Mouse (Mus musculus) lung, adult 2 months (tissue): ENCODE results near the gene Etfdh. TPM values are rescaled to one million over a fixed set of nuclear protein-coding genes. Genes with fewer than 3 reads are reported as not detected.
A peak's percentile ranks its signal among the peaks of the same experiment; 100 is the strongest.

Experiments
- DNase-seq: peaks from one replicate; pipeline ENCODE4 v3.0.0; 2022
- H3K4me1 ChIP-seq: fragments of 200-500 bp; 2 replicates; pipeline ENCODE4 v1.6.1; 2011; ENCODE audit warnings: low read length; ENCODE audit not compliant: control insufficient read depth, insufficient read depth
- H3K4me3 ChIP-seq: fragments of 200-500 bp; replicated peaks from 2 replicates; pipeline ENCODE3; 2011; ENCODE audit warnings: low read depth, mild to moderate bottlenecking, control low read depth, low read length; ENCODE audit errors: extremely low read depth
- CTCF ChIP-seq: fragments of 200-500 bp; IDR thresholded peaks from 2 replicates; pipeline ENCODE4 v1.5.1; 2011; ENCODE audit warnings: mild to moderate bottlenecking, low read length, control low read depth; ENCODE audit not compliant: insufficient read depth
- POLR2A ChIP-seq: fragments of 200-500 bp; IDR thresholded peaks from 2 replicates; pipeline ENCODE4 v1.6.1; 2011; ENCODE audit warnings: low read depth, mild to moderate bottlenecking, control low read depth, low read length, borderline replicate concordance; ENCODE audit errors: extremely low read depth
- WGBS: fragments of 180-500 bp; shearing (Covaris S2); methylation state at CpG from one replicate; pipeline ENCODE4 v1.1.7; 2018; 5-methylcytosine and 5-hydroxymethylcytosine counted together
- polyA plus RNA-seq: library from polyadenylated mRNA; depleted of rRNA; stranded (reverse); fragments of >200 nt; gene quantifications from 2 replicates; pipeline ENCODE4 v1.2.3, GENCODE M21; 2012

Gene Etfdh
- polyA plus RNA-seq, 1 experiment = 57.1 TPM

DNA sequence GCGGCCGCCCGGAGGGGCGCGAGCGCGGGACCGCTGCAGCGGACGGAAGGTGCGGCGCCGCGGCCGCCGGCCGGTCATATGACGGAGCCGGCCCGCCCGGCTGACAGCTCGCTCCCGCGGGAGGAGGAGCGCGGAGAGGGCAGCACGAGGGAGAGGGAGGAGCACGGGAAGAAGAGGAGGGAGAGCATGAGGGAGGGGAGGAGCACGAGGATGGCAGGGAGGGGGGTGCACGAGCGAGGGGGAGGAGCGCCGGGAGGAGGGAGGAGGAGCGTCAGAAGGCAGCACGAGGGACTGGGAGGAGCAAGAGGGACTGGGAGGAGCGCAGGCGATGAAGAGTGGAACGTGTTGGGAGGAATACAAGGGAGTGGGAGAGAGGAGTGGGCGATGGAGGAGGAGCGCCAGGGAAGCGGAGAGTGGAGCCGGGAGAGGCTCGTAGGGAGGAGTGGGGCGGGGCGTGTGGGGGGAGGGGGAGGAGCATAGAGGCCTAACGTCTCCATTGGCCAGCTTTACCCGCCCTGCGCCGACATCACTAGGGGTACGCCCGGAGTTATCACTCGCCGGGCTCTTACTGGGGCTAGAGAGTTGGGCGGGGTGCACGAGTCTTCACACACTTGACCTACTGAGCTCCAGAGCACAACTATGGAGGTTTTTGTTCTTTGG is 61.5 kb downstream of the Etfdh start, which contains the start of gene Fnip2:
TSS of gene Fnip2 (minus strand) at position 94 of the 660 bp plus-strand sequence.
- TF ChIP-seq POLR2A (peak; percentile 53; the same call in 1 of the 2 replicates), CTCF (no peak)
- under 1% methylated on average over 53 of the region's 55 CpGs for WGBS
- peak within 1 kb of the TSS; percentile 93 for H3K4me3 ChIP-seq
- H3K4me1 ChIP-seq = no peaks in the 10 kb centered on the region; the same call in 1 of the 2 replicates
- DNase-seq = peak; percentile 93

GRCm38 (mm10) chr3:79566716-79567691 is 62.3 kb downstream of the Etfdh start:
- TF ChIP-seq CTCF = no peak
- no peak for TF ChIP-seq POLR2A
- Histone ChIP-seq H3K4me1 (no peaks in the 10 kb centered on the region; the same call in 1 of the 2 replicates), H3K4me3 (peak overlapping the region; percentile 93)
- DNase-seq = peak; percentile 60
- WGBS = 1% methylated on average over 53 of the region's 60 CpGs

- Histone ChIP-seq H3K4me1 (no peaks in the 10 kb centered on the region; the same call in 1 of the 2 replicates), H3K4me3 (no peak overlapping the region)
- TF ChIP-seq POLR2A (no peak), CTCF (no peak)
- DNase-seq = no peak
- WGBS = 68% methylated on average over 10 of the region's 10 CpGs
Measured at GRCm38 (mm10) chr3:79564875-79565606, 64.3 kb downstream of the Etfdh start.

- no peak for TF ChIP-seq CTCF
- no peak for TF ChIP-seq POLR2A
- 87% methylated on average over 2 of the region's 2 CpGs for WGBS
- no peak for DNase-seq
- H3K4me3 ChIP-seq = no peak overlapping the region
- H3K4me1 ChIP-seq = peaks cover 3% of the 10 kb centered on the region
Measured at GRCm38 (mm10) chr3:79563511-79563910, 65.8 kb downstream of the Etfdh start.

DNA sequence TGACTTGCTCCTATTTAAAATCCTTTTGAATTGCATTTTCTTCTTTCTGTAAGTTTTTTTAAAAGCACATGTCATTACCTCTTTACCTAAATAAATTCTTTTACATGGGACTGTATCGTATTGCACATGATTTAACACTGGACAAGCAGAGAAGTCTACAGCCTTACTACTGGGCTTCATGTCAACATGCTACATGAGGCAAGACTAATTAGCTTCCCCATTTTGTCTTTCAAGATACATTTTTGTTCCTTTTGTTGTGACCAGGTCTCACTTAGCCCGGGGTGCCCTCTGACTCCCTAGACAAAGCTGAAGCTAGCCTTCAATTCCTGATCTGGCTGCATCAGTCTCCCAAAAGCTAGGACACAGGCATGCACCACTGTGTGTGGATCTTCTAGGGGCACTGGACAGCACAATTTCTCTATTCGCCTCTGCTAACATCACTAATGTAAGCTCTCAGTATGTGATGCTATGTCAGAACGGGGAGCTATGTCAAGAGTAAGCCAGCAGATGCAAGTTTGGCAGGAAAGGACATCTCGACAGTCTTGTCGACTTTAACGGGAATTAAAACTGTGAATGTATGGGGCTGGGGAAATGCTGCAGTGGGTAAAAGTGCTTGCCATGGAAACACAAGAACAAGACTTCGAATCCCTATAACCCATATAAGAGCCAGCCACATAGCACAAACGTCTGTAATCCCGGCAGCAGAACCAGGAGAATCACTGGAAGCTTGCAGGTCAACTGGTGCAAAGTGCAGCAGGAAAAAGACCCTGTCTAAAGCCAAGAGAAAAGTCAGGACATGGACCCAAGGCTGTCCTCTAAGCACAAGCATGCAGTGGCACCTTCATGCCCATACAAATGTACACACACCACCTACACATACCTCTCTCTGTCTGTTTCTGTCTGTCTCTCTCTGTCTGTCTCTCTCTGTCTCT is 67.2 kb downstream of the Etfdh start:
- DNase-seq = no peak
- TF ChIP-seq CTCF = no peak
- TF ChIP-seq POLR2A = no peak
- 78% methylated on average over 10 of the region's 10 CpGs for WGBS
- H3K4me3 ChIP-seq = no peak overlapping the region
- peaks cover 3% of the 10 kb centered on the region for H3K4me1 ChIP-seq

- Histone ChIP-seq H3K4me1 (peaks cover 3% of the 10 kb centered on the region), H3K4me3 (no peak overlapping the region)
- WGBS = 95% methylated on average over 6 of the region's 6 CpGs
- TF ChIP-seq CTCF (no peak), POLR2A (no peak)
- no peak for DNase-seq
Measured at GRCm38 (mm10) chr3:79560555-79560954, 68.7 kb downstream of the Etfdh start.

DNA sequence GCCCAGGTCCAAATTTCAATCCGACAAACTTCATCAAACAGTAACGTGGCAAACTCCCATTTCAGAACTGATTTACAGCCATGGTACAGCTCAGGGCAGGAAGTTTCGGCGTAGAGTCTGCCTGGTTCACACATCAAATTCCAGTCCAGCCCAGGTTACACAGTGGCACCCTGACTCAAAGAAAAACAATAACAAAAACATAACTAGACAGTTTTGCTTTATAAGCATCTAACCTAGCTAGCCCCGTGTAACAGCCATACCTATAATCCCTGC is 69.6 kb downstream of the Etfdh start:
- TF ChIP-seq CTCF (no peak), POLR2A (no peak)
- Histone ChIP-seq H3K4me3 (no peak overlapping the region), H3K4me1 (peaks cover 3% of the 10 kb centered on the region)
- 47% methylated on average over 5 of the region's 5 CpGs for WGBS
- no peak for DNase-seq

DNA sequence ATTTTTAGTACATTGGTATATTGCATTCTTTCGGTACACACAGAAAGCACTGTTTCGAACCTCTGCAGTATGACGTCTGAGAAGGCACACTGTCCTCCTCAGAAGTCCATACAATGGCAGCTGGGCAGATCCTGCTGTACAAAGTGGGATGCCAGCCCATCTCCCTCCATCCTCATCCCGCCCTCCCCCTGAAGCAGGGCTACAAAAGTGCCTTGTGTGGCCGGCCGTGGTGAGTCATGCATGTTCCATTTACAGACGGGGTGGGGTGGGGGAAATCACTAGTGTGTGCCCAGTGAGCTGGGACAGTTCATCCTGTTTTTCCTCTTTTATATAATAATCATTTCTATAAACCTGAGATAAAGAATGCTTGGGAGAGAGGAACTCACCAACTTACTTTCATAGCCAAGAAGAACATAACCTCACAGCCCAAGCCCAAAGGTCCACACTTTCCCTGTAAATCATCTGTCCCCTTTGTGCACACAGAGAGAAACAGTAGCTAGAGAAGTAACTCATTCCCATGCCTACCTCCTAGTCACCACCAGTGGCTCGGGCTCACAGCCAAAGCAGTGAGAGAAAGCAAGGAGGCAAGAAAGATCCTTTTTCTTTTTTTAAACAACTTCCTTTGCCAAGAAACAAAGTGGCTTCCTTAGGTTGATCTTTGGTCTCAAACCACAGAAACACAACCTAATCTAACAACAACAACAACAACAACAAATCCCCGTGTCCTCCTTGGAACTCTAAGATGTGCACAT is 70.1 kb downstream of the Etfdh start:
- peaks cover 3% of the 10 kb centered on the region for H3K4me1 ChIP-seq
- H3K4me3 ChIP-seq = no peak overlapping the region
- no peak for DNase-seq
- 35% methylated on average over 9 of the region's 9 CpGs for WGBS
- TF ChIP-seq POLR2A (no peak), CTCF (no peak)
